Mouse (Mus musculus): ENCODE data around the gene Rhobtb1. TPM values are rescaled to one million over a fixed set of nuclear protein-coding genes. Genes with fewer than 3 reads are reported as not detected.

Gene Rhobtb1
- polyA plus RNA-seq, 1 experiment from 2014 or later, result 19.6 TPM

Other genes starting within 250 kb of the Rhobtb1 start
- gene A930033H14Rik, start 61.7 kb downstream of the Rhobtb1 start, polyA plus RNA-seq (2015; fragmentation: Nextera tagmentation; extraction: Ambion mirVana), result 0.44 and 0.47 TPM in 2 replicates
- gene Cdk1, start 201.5 kb downstream of the Rhobtb1 start, polyA plus RNA-seq (2015; fragmentation: Nextera tagmentation; extraction: Ambion mirVana), result 254 and 271 TPM in 2 replicates
- gene Ank3, start 247.3 kb downstream of the Rhobtb1 start, polyA plus RNA-seq (2015; fragmentation: Nextera tagmentation; extraction: Ambion mirVana), result 12.1 and 14.0 TPM in 2 replicates

Data from liver, embryonic 16.5 days (tissue).